ENCODE assay signal across 9 mouse cellular contexts in genomic region chr8:117646020-117646419, GRCm38 (mm10). TPM values are rescaled to one million over a fixed set of nuclear protein-coding genes. Genes with fewer than 3 reads are reported as not detected.
DNase-seq lines count a peak whose midpoint lies in the region; ATAC-seq and TF ChIP-seq lines count a peak whose summit lies in the region.
"Had no signal": no experiment of that assay in that cellular context is flagged by ENCODE, and none has a peak within 500 bp of the region (broad histone marks: within the 10 kb centered on the region; RNA-seq: fewer than 3 reads in every experiment).

No protein-coding gene starts in this region.

- intact Hi-C loops in heart, postnatal 25 days (cut with DNase I): loop anchor here (5.0 kb wide), 1 partner anchor 216 kb away; no protein-coding TSS in a partner anchor

- no peak overlapping the region for H3K9ac ChIP-seq in midbrain, postnatal 0 days (replicated peaks; ENCODE audit: low read length, poor library complexity, severe bottlenecking)

- WGBS in midbrain, postnatal 0 days: 55% methylated on average over 2 of the region's 2 CpGs

- ATAC-seq in midbrain, postnatal 0 days (ENCODE audit: low FRiP score): no peak

- no peak overlapping the region for H3K27ac ChIP-seq in midbrain, postnatal 0 days (ENCODE audit: low read depth, low read length)

- peaks cover 2% of the 10 kb centered on the region; the same call in 1 of the 2 replicates for H3K27me3 ChIP-seq in E14TG2a.4 (ENCODE audit: insufficient read depth, low read length)
- H3K27me3 ChIP-seq in midbrain, postnatal 0 days (ENCODE audit: insufficient read depth, low read length): no peaks in the 10 kb centered on the region

- no peak overlapping the region for H3K4me3 ChIP-seq in E14TG2a.4 (replicated peaks; ENCODE audit: low read length)
- no peak overlapping the region for H3K4me3 ChIP-seq in midbrain, postnatal 0 days (ENCODE audit: low read depth, low read length)
- H3K4me3 ChIP-seq: erythroblast, embryonic 14.5 days had no signal

- H3K4me2 ChIP-seq in midbrain, postnatal 0 days (ENCODE audit: low read depth, low read length, poor library complexity, severe bottlenecking): no peak overlapping the region

- no peaks in the 10 kb centered on the region for H3K36me3 ChIP-seq in E14TG2a.4 (ENCODE audit: insufficient read depth, low read length)
- H3K36me3 ChIP-seq in midbrain, postnatal 0 days (ENCODE audit: insufficient read depth, low read length): no peaks in the 10 kb centered on the region

- peak; percentile 22 for DNase-seq in heart, adult 8-10 months (ENCODE audit: low spot score)
- no peak for DNase-seq in heart, postnatal 25 days (ENCODE audit: low spot score)
- peak; percentile 30 to 33 for DNase-seq in adrenal gland, postnatal 36 days
- peak; percentile 46 to 71 for DNase-seq in frontal cortex, postnatal 36 days (ENCODE audit: low spot score in 2 of 2)
- DNase-seq in layer of hippocampus, postnatal 14 days (ENCODE audit: low spot score in 2 of 2): peak; percentile 67 to 71
- DNase-seq in midbrain, postnatal 0 days (ENCODE audit: low spot score): peak; percentile 80
- peak; percentile 61 for DNase-seq in thymus, postnatal 4 days

- peak; percentile 84 for TF ChIP-seq CTCF in E14TG2a.4 (conservative IDR thresholded peaks at IDR 0.05; ENCODE audit: low read length)
- peak; percentile 96 for TF ChIP-seq CTCF in midbrain, postnatal 0 days (IDR thresholded peaks at IDR 0.05)

- H3K4me1 ChIP-seq in E14TG2a.4 (replicated peaks; ENCODE audit: low read depth, low read length): peaks cover 11% of the 10 kb centered on the region
- H3K4me1 ChIP-seq in midbrain, postnatal 0 days (ENCODE audit: insufficient read depth, low read length): no peaks in the 10 kb centered on the region

- peaks cover 9% of the 10 kb centered on the region for H3K9me3 ChIP-seq in E14TG2a.4 (ENCODE audit: low read length)
- no peaks in the 10 kb centered on the region for H3K9me3 ChIP-seq in midbrain, postnatal 0 days (ENCODE audit: low read length)

RNA-seq across cellular contexts. Expression of gene Sdr42e1, which starts 27.5 kb away (rescaled TPM):
- 1 to 10 TPM; 2.1 to 2.8 (median 2.2) TPM for total RNA-seq in heart, adult 8-10 months (2022)
- total RNA-seq in heart, postnatal 25 days (2021): 1 to 10 TPM; 2.2 to 2.4 TPM
- total RNA-seq in adrenal gland, postnatal 36 days (2021): 1 to 10 TPM; 1.3 TPM
- 1 to 10 TPM; 3.8 to 4.1 TPM for total RNA-seq in layer of hippocampus, postnatal 14 days (2021)
- total RNA-seq in midbrain, postnatal 0 days (2014; rRNA removed): 3.0 and 5.9 TPM in 2 replicates
- 3.3 and 3.7 TPM in 2 replicates for polyA plus RNA-seq in midbrain, postnatal 0 days (2015; fragmentation: Nextera tagmentation; extraction: Ambion mirVana)
- polyA plus RNA-seq: erythroblast, embryonic 14.5 days had no signal

RNA-seq across cellular contexts. Expression of gene Hsd17b2, which starts 55.7 kb away (rescaled TPM):
- total RNA-seq in heart, adult 8-10 months (2022): not detected
- total RNA-seq in heart, postnatal 25 days (2021): not detected
- total RNA-seq in adrenal gland, postnatal 36 days (2021): under 1 TPM in 1 of 2 experiments, not detected in 1; 0.66 TPM
- total RNA-seq in layer of hippocampus, postnatal 14 days (2021): not detected
- total RNA-seq in midbrain, postnatal 0 days (2014; rRNA removed): not detected in 2 replicates
- polyA plus RNA-seq in midbrain, postnatal 0 days (2015; fragmentation: Nextera tagmentation; extraction: Ambion mirVana): 0.36 and 0.38 TPM in 2 replicates
- polyA plus RNA-seq: erythroblast, embryonic 14.5 days had no signal
